Mouse (Mus musculus) neural tube, postnatal 0 days (tissue): Measurements from ENCODE around the gene Krtap1-5. TPM values are rescaled to one million over a fixed set of nuclear protein-coding genes. Genes with fewer than 3 reads are reported as not detected.

ENCODE experiments used
- polyA plus RNA-seq: library from polyadenylated mRNA; unstranded; fragments of >200 nt; fragmentation: Nextera tagmentation; extraction: Ambion mirVana; gene quantifications from 2 replicates; pipeline ENCODE4 v1.2.1, GENCODE M21; 2015

Gene Krtap1-5
- not detected in 2 replicates for polyA plus RNA-seq

GRCm38 (mm10) chr11:99580636-99581035 is at the start of gene Krtap1-5:
Krtap1-5 (minus strand) TSS chr11:99581016.

DNA sequence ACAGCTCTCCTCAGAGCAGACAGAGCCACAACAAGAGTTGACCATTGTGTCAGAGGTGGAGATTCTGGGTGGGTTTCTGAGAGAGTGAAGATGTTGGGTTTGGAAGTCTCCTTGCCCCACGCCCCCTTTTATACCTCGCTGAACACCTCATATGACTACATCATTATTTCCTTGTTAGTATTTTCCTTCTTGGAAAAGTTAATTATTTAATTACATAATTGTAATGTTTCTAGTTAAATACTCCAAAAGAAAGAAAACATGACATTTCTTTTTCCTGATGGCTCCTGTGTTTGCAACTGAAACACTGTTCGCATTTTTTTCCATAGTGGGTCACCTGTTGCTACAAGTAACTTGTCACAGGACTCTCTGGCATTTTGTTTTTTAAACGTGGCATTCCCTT is 47.3 kb upstream of the Krtap1-5 start, which contains the start of gene Krtap4-1:
Gene Krtap4-1 (minus strand): TSS at position 101 of the 400 bp plus-strand sequence.

GRCm38 (mm10) chr11:99620335-99620734 is 39.5 kb upstream of the Krtap1-5 start, which contains the start of gene Gm11562:
Gm11562 (minus strand) TSS chr11:99620435.

GRCm38 (mm10) chr11:99614796-99615363 is 34.1 kb upstream of the Krtap1-5 start, which contains the start of gene Krtap2-4:
Krtap2-4 (minus strand) TSS chr11:99614846.

DNA sequence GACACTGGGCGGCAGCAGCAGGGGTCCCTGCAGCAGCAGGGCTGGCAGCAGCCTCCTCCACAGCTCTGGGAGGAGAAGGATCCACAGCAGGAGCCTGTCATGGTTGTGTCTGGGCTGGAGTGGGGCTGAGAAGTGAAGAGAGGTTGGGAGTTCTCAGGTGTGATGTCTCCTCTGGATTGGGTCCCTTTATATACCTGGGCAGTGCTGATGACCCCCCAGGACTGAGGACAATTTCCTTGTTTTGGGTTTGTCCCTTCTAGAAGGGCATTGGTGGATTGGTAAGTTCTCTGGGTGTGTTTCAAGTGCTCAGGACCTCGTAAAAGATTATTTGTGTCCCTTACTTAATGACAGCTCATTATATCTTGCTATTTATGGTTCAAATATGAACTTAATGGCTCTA is 29.3 kb upstream of the Krtap1-5 start, which contains the start of gene Gm11937:
Gene Gm11937 (minus strand): TSS at position 101 of the 400 bp plus-strand sequence.

GRCm38 (mm10) chr11:99603208-99603607 is 22.4 kb upstream of the Krtap1-5 start, which contains the start of gene Gm11938:
Gm11938 (minus strand) TSS chr11:99603308.

GRCm38 (mm10) chr11:99597742-99598141 is 16.9 kb upstream of the Krtap1-5 start, which contains the start of gene Krtap9-3:
Krtap9-3 (minus strand) TSS chr11:99598105.

DNA sequence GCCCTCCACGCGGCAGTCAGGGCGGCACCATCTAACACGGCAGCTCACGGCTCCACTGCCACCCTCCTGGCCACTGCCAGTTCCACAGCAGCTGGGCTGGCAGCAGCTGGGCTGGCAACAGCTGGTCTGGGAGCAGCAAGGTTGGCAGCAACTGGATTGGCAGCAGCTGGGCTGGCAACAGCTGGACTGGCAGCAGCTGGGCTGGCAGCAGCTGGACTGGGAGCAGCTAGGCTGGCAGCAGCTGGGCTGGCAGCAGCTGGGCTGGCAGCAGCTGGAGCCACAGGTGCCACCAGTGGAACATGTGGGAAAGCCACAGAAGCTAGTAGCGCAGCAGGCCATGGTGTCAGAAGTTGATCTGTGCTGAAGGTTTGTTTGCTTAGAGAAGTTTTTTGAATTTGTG is 10.2 kb upstream of the Krtap1-5 start, which contains the start of gene Krtap1-3:
Gene Krtap1-3 (minus strand): TSS at position 359 of the 400 bp plus-strand sequence.

GRCm38 (mm10) chr11:99583245-99583704 is 2.5 kb upstream of the Krtap1-5 start, which contains the start of gene Krtap1-4:
Krtap1-4 (minus strand) TSS chr11:99583654.

DNA sequence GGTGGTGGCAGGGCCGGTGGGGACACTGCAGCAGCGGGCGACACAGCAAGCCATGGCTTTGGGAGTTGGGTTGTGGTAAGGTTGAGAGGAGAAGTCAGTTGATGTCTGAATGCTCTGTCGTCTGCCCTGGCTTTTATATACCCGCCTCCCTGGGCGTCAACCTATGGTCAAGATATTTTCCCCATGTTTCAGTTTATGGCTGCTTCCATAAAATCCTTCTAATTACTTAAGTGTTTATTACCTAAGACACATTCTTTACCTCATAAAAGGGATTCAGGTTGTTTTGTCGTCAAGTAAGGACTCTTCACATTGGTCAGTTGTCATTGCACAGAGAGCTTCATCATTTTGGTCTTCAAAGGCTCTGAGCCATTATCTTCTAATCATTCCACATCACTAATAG is 14.3 kb downstream of the Krtap1-5 start, which contains the start of gene Krtap3-1:
Gene Krtap3-1 (minus strand): TSS at position 101 of the 400 bp plus-strand sequence.

GRCm38 (mm10) chr11:99559366-99559765 is 21.4 kb downstream of the Krtap1-5 start, which contains the start of gene Gm11939:
Gm11939 (minus strand) TSS chr11:99559466.

DNA sequence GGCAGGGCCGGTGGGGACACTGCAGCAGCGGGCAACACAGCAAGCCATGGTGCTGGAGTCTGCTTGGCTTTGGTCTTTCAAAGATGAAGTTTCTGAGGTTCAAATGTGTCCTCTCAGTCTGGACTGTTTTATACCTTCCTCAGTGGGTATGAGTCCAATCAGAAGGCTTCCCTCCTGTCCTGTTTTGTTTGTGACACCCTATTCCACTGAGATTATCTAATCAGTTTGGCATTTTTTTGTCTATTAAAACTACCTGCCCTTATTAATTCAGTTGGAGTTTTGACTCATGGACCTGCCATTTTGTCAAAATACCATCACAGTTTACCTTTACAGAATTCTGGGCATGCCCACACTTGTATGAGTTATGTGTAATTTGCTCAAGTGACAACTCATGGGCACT is 24.1 kb downstream of the Krtap1-5 start, which contains the start of gene Krtap3-2:
Gene Krtap3-2 (minus strand): TSS at position 101 of the 400 bp plus-strand sequence.

GRCm38 (mm10) chr11:99550765-99551164 is 30.1 kb downstream of the Krtap1-5 start, which contains the start of gene Krtap3-3:
Krtap3-3 (minus strand) TSS chr11:99550865.

Other genes with a start within 250 kb of the Krtap1-5 start
- 0.30 and 0.69 TPM in 2 replicates for gene Krt26, start 243.1 kb downstream of the Krtap1-5 start, polyA plus RNA-seq
- gene Krt27, start 229.9 kb downstream of the Krtap1-5 start, polyA plus RNA-seq: 0.43 and 0.71 TPM in 2 replicates
- 0.45 and 0.55 TPM in 2 replicates for gene Krt28, start 206.1 kb downstream of the Krtap1-5 start, polyA plus RNA-seq
- gene Krt10, start 191.7 kb downstream of the Krtap1-5 start, polyA plus RNA-seq: 37.8 and 38.5 TPM in 2 replicates
- 0.21 and 0.27 TPM in 2 replicates for gene Krt12, start 158.8 kb downstream of the Krtap1-5 start, polyA plus RNA-seq
- 0.08 and 0.19 TPM in 2 replicates for gene Krt20, start 142.9 kb downstream of the Krtap1-5 start, polyA plus RNA-seq
- 0.33 and 0.57 TPM in 2 replicates for gene Krt23, start 87.9 kb downstream of the Krtap1-5 start, polyA plus RNA-seq
- not detected in 2 replicates for gene Krt39, start 59.7 kb downstream of the Krtap1-5 start, polyA plus RNA-seq
- not detected in 2 replicates for gene Krt40, start 37.9 kb downstream of the Krtap1-5 start, polyA plus RNA-seq
- not detected in 2 replicates for gene Krtap3-3, start 30.2 kb downstream of the Krtap1-5 start, polyA plus RNA-seq
- not detected in 2 replicates for gene Krtap3-2, start 24.2 kb downstream of the Krtap1-5 start, polyA plus RNA-seq
- gene Gm11939, start 21.6 kb downstream of the Krtap1-5 start, polyA plus RNA-seq: not detected in 2 replicates
- gene Krtap3-1, start 14.4 kb downstream of the Krtap1-5 start, polyA plus RNA-seq: not detected in 2 replicates
- gene Krtap1-4, start 2.6 kb upstream of the Krtap1-5 start, polyA plus RNA-seq: not detected in 2 replicates
- gene Krtap1-3, start 10.3 kb upstream of the Krtap1-5 start, polyA plus RNA-seq: not detected in 2 replicates
- not detected in 2 replicates for gene Krtap9-3, start 17.1 kb upstream of the Krtap1-5 start, polyA plus RNA-seq
- gene Gm11938, start 22.3 kb upstream of the Krtap1-5 start, polyA plus RNA-seq: not detected in 2 replicates
- gene Gm11937, start 29.2 kb upstream of the Krtap1-5 start, polyA plus RNA-seq: not detected in 2 replicates
- gene Krtap2-4, start 33.8 kb upstream of the Krtap1-5 start, polyA plus RNA-seq: not detected in 2 replicates
- gene Gm11562, start 39.4 kb upstream of the Krtap1-5 start, polyA plus RNA-seq: not detected in 2 replicates
- not detected in 2 replicates for gene Krtap4-1, start 47.2 kb upstream of the Krtap1-5 start, polyA plus RNA-seq
- gene Krtap4-2, start 54.1 kb upstream of the Krtap1-5 start, polyA plus RNA-seq: not detected in 2 replicates
- gene Krtap4-7, start 63.1 kb upstream of the Krtap1-5 start, polyA plus RNA-seq: not detected in 2 replicates
- gene Gm11555, start 69.2 kb upstream of the Krtap1-5 start, polyA plus RNA-seq: not detected in 2 replicates
- not detected in 2 replicates for gene Gm11563, start 77.9 kb upstream of the Krtap1-5 start, polyA plus RNA-seq
- not detected in 2 replicates for gene Krtap4-6, start 84.9 kb upstream of the Krtap1-5 start, polyA plus RNA-seq
- not detected in 2 replicates for gene Gm14190, start 109.7 kb upstream of the Krtap1-5 start, polyA plus RNA-seq
- not detected in 2 replicates for gene Gm14180, start 153.3 kb upstream of the Krtap1-5 start, polyA plus RNA-seq
- gene Gm11595, start 191.9 kb upstream of the Krtap1-5 start, polyA plus RNA-seq: not detected in 2 replicates
- gene Krtap4-8, start 199.7 kb upstream of the Krtap1-5 start, polyA plus RNA-seq: not detected in 2 replicates
- not detected in 2 replicates for gene Krtap4-9, start 204.2 kb upstream of the Krtap1-5 start, polyA plus RNA-seq
- gene Gm11596, start 212.5 kb upstream of the Krtap1-5 start, polyA plus RNA-seq: not detected in 2 replicates
- not detected in 2 replicates for gene Gm11569, start 217.9 kb upstream of the Krtap1-5 start, polyA plus RNA-seq
- not detected in 2 replicates for gene Gm11554, start 223.4 kb upstream of the Krtap1-5 start, polyA plus RNA-seq
- gene Krtap4-13, start 228.9 kb upstream of the Krtap1-5 start, polyA plus RNA-seq: not detected in 2 replicates
- not detected in 2 replicates for gene Gm11564, start 234.7 kb upstream of the Krtap1-5 start, polyA plus RNA-seq